11 mouse cellular contexts compared by ENCODE assay signal in the genomic region with DNA sequence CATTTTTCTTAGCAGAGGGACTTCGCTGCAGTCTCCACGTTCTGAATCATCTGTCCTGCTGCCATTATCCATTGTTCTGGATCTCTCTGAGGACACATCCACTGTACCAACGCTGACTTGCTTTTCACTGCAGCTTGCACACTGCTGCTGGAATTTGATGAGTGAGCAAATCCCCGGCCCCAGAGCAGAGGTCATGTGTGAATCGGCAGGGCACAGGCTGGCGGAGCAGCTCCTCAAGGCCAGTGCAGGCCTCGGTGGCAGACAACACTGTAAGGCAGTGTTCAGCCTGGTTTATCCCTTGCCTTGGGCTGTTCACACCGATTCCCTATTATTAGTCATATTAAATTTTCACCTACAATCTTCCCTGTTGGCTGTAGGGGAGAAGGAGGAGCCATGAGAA. TPM values are rescaled to one million over a fixed set of nuclear protein-coding genes. Genes with fewer than 3 reads are reported as not detected.
DNase-seq lines count a peak whose midpoint lies in the region; ATAC-seq and TF ChIP-seq lines count a peak whose summit lies in the region.
"Had no signal": no experiment of that assay in that cellular context is flagged by ENCODE, and none has a peak within 500 bp of the region (broad histone marks: within the 10 kb centered on the region; RNA-seq: fewer than 3 reads in every experiment).

No protein-coding gene starts in this region.

- H3K27me3 ChIP-seq in forebrain, embryonic 16.5 days (replicated peaks; ENCODE audit: control insufficient read depth, insufficient read depth, low read length), result no peaks in the 10 kb centered on the region
- no peaks in the 10 kb centered on the region for H3K27me3 ChIP-seq in neural tube, embryonic 14.5 days (ENCODE audit: control insufficient read depth, insufficient read depth, low read length)
- H3K27me3 ChIP-seq in heart, embryonic 10.5 days (ENCODE audit: insufficient read depth, poor library complexity, severe bottlenecking), result no peaks in the 10 kb centered on the region
- H3K27me3 ChIP-seq: heart, embryonic 15.5 days; limb, embryonic 13.5 days had no signal

- H3K4me3 ChIP-seq in layer of hippocampus, adult 2 months, result no peak overlapping the region
- no peak overlapping the region for H3K4me3 ChIP-seq in forebrain, embryonic 16.5 days (replicated peaks; ENCODE audit: low read length)
- H3K4me3 ChIP-seq in neural tube, embryonic 14.5 days (ENCODE audit: low read depth, low read length), result no peak overlapping the region
- no peak overlapping the region for H3K4me3 ChIP-seq in heart, embryonic 10.5 days
- H3K4me3 ChIP-seq: heart, embryonic 15.5 days; limb, embryonic 13.5 days; myocyte had no signal

- H3K9me3 ChIP-seq in forebrain, embryonic 16.5 days (ENCODE audit: control insufficient read depth, low read length), result no peaks in the 10 kb centered on the region
- H3K9me3 ChIP-seq in neural tube, embryonic 14.5 days (ENCODE audit: control insufficient read depth, low read length), result no peaks in the 10 kb centered on the region
- no peaks in the 10 kb centered on the region for H3K9me3 ChIP-seq in heart, embryonic 10.5 days
- H3K9me3 ChIP-seq: heart, embryonic 15.5 days; limb, embryonic 13.5 days had no signal

- no peaks in the 10 kb centered on the region for H3K36me3 ChIP-seq in forebrain, embryonic 16.5 days (ENCODE audit: control insufficient read depth, insufficient read depth)
- no peaks in the 10 kb centered on the region for H3K36me3 ChIP-seq in neural tube, embryonic 14.5 days (ENCODE audit: control insufficient read depth, insufficient read depth, low read length)
- no peaks in the 10 kb centered on the region for H3K36me3 ChIP-seq in heart, embryonic 10.5 days
- H3K36me3 ChIP-seq: heart, embryonic 15.5 days; limb, embryonic 13.5 days had no signal

- TF ChIP-seq CTCF in layer of hippocampus, adult 2 months (conservative IDR thresholded peaks at IDR 0.05), result no peak

- peaks cover 12% of the 10 kb centered on the region for H3K4me1 ChIP-seq in forebrain, embryonic 16.5 days (replicated peaks; ENCODE audit: control insufficient read depth, insufficient read depth, low read length)
- 0 out of 2 replicates have a peak, but pooled peaks cover 10% of the 10 kb centered on the region for H3K4me1 ChIP-seq in neural tube, embryonic 14.5 days (ENCODE audit: control insufficient read depth, insufficient read depth, low read length)
- peaks cover 25% of the 10 kb centered on the region for H3K4me1 ChIP-seq in heart, embryonic 10.5 days

- 0 out of 2 replicates have a peak overlapping the region, but pooled peaks have one; percentile 29 for H3K9ac ChIP-seq in forebrain, embryonic 16.5 days (replicated peaks; ENCODE audit: low read depth, low read length)
- no peak overlapping the region for H3K9ac ChIP-seq in neural tube, embryonic 14.5 days (replicated peaks; ENCODE audit: low read depth, low read length)
- H3K9ac ChIP-seq: heart, embryonic 15.5 days; limb, embryonic 13.5 days had no signal

- H3K4me2 ChIP-seq in forebrain, embryonic 16.5 days (ENCODE audit: low read length), result no peak overlapping the region
- H3K4me2 ChIP-seq in neural tube, embryonic 14.5 days (ENCODE audit: low read depth, low read length), result no peak overlapping the region
- H3K4me2 ChIP-seq: heart, embryonic 15.5 days; limb, embryonic 13.5 days had no signal

- DNase-seq in layer of hippocampus, adult 2 months (ENCODE audit: low spot score in 2 of 2), result no peak
- DNase-seq in layer of hippocampus, adult 9-11 months, result no peak
- peak; percentile 64 to 65 for DNase-seq in kidney, adult 8-10 months
- DNase-seq in heart, embryonic 10.5 days (ENCODE audit: low spot score), result no peak
- DNase-seq: lung, postnatal 10 days had no signal

- peak; percentile 4; the same call in 1 of the 2 replicates for ATAC-seq in forebrain, embryonic 16.5 days
- ATAC-seq in neural tube, embryonic 14.5 days (ENCODE audit: low read depth), result peak; percentile 24; the same call in 1 of the 2 replicates
- ATAC-seq in cerebellum, adult (ENCODE audit: insufficient number of reproducible peaks, low FRiP score, low TSS enrichment), result no peak

- H3K27ac ChIP-seq in layer of hippocampus, adult 2 months, result peak overlapping the region; percentile 46; the same call in 1 of the 2 replicates
- H3K27ac ChIP-seq in forebrain, embryonic 16.5 days (ENCODE audit: low read length), result peak overlapping the region; percentile 5; the same call in 1 of the 2 replicates
- peak overlapping the region; percentile 52 for H3K27ac ChIP-seq in neural tube, embryonic 14.5 days (ENCODE audit: low read depth, low read length)
- no peak overlapping the region for H3K27ac ChIP-seq in heart, embryonic 10.5 days
- H3K27ac ChIP-seq: heart, embryonic 15.5 days; limb, embryonic 13.5 days had no signal

- WGBS in forebrain, embryonic 16.5 days, result 69% methylated on average over 8 of the region's 8 CpGs
- 52% methylated on average over 8 of the region's 8 CpGs for WGBS in neural tube, embryonic 14.5 days
- WGBS in heart, embryonic 10.5 days, result 63% methylated on average over 8 of the region's 8 CpGs

RNA-seq across cellular contexts. Expression of a gene that starts 40.5 kb away (rescaled TPM):
- total RNA-seq in layer of hippocampus, adult 2 months (2021), result 100 to 1,000 TPM; 290 to 297 TPM
- polyA plus RNA-seq in forebrain, embryonic 16.5 days (2015; fragmentation: Nextera tagmentation; extraction: Ambion mirVana), result 531 and 554 TPM in 2 replicates
- polyA plus RNA-seq in neural tube, embryonic 14.5 days (2014; fragmentation: Nextera tagmentation; extraction: Ambion mirVana), result 556 and 572 TPM in 2 replicates
- polyA plus RNA-seq in heart, embryonic 10.5 days (2016; fragmentation: Nextera tagmentation; extraction: Ambion mirVana), result 294 and 302 TPM in 2 replicates

Comparison
In these comparisons a context has a peak if more than half of its experiments do, and no peak if none do; other contexts are left out.
1. DNase-seq: peak in kidney, adult 8-10 months (2 of 2); none in layer of hippocampus, adult 2 months (0 of 2), layer of hippocampus, adult 9-11 months (single experiment) and heart, embryonic 10.5 days (single experiment).